Mouse (Mus musculus) MEL (cell line): ENCODE measurements at regions not wholly inside any gene's neighbourhood (a gene's known extent, or its start where the extent isn't known, plus 50 kb on each side); places are given as distances from the start of the nearest gene placed in this dataset.

Source experiments
- DNase-seq: peaks from one replicate; pipeline ENCODE4 v3.0.0; 2011; ENCODE audit warnings: low read depth, low spot score
- H3K27ac ChIP-seq: 2 replicates; pipeline ENCODE4 v1.5.1; 2012; ENCODE audit warnings: low read depth, mild to moderate bottlenecking, control low read depth, low read length, moderate library complexity; ENCODE audit not compliant: control insufficient read depth
- H3K27me3 ChIP-seq, 2 experiments: fragments of 150-350 bp in 1 of 2; sonication (generic) in 1 of 2; 2 replicates each; pipeline ENCODE4 v1.6.1; 2012; ENCODE audit warnings: low read length in 2 of 2, mild to moderate bottlenecking in 2 of 2, improper control_type of control experiment in 1 of 2, moderate library complexity in 1 of 2; ENCODE audit not compliant: insufficient read depth in 2 of 2, control insufficient read depth in 1 of 2
- H3K36me3 ChIP-seq, 2 experiments: 2 replicates each; pipeline ENCODE4 v1.6.1; 2012 to 2014; ENCODE audit warnings: low read length in 2 of 2, improper control_type of control experiment in 1 of 2, inconsistent platforms in 1 of 2, mild to moderate bottlenecking in 1 of 2; ENCODE audit not compliant: insufficient read depth in 2 of 2, control insufficient read depth in 1 of 2
- H3K4me1 ChIP-seq, 2 experiments: fragments of 150-350 bp in 1 of 2; sonication (generic) in 1 of 2; 2 replicates each; pipeline ENCODE4 v1.6.1; 2012; ENCODE audit warnings: low read length in 2 of 2, improper control_type of control experiment in 1 of 2, mild to moderate bottlenecking in 1 of 2; ENCODE audit not compliant: insufficient read depth in 2 of 2, control insufficient read depth in 1 of 2
- H3K4me3 ChIP-seq, 2 experiments: fragments of 150-350 bp in 1 of 2; sonication (generic) in 1 of 2; 2 replicates each; pipeline ENCODE4 v1.5.1; 2012; ENCODE audit warnings: low read depth in 2 of 2, low read length in 2 of 2, mild to moderate bottlenecking in 2 of 2, moderate library complexity in 2 of 2, control low read depth in 1 of 2, improper control_type of control experiment in 1 of 2; ENCODE audit not compliant: control insufficient read depth in 1 of 2, insufficient read depth in 1 of 2
- H3K79me2 ChIP-seq: 2 replicates; pipeline ENCODE4 v1.6.1; 2012; ENCODE audit warnings: mild to moderate bottlenecking, low read length, moderate library complexity; ENCODE audit not compliant: control insufficient read depth, poor library complexity, insufficient read depth
- H3K9ac ChIP-seq: 2 replicates; pipeline ENCODE4 v1.6.1; 2012; ENCODE audit warnings: low read depth, mild to moderate bottlenecking, control low read depth, low read length, moderate library complexity; ENCODE audit not compliant: control insufficient read depth, poor library complexity, severe bottlenecking
- H3K9me3 ChIP-seq: fragments of 150-350 bp; sonication (generic); replicated peaks from 2 replicates; pipeline ENCODE4 v1.6.1; 2012; ENCODE audit warnings: mild to moderate bottlenecking, low read length, improper control_type of control experiment, moderate library complexity; ENCODE audit not compliant: insufficient read depth
- BHLHE40 ChIP-seq: IDR thresholded peaks from 2 replicates; pipeline ENCODE4 v1.6.1; 2012; ENCODE audit warnings: low read depth, mild to moderate bottlenecking, inconsistent platforms, low read length, improper control_type of control experiment, borderline replicate concordance
- ELF1 ChIP-seq: IDR thresholded peaks from 2 replicates; pipeline ENCODE4 v1.6.1; 2014; ENCODE audit warnings: low read depth, mild to moderate bottlenecking, inconsistent platforms, low read length, improper control_type of control experiment, moderate library complexity
- ETS1 ChIP-seq: IDR thresholded peaks from 2 replicates; pipeline ENCODE4 v1.6.1; 2012; ENCODE audit warnings: low read depth, mild to moderate bottlenecking, inconsistent platforms, low read length, improper control_type of control experiment, moderate library complexity
- GABPA ChIP-seq: IDR thresholded peaks from 2 replicates; pipeline ENCODE4 v1.6.1; 2012; ENCODE audit warnings: low read depth, mild to moderate bottlenecking, inconsistent platforms, low read length, improper control_type of control experiment, moderate library complexity
- GATA1 ChIP-seq: IDR thresholded peaks from 2 replicates; pipeline ENCODE4 v1.6.1; 2011; ENCODE audit warnings: low read depth, low read length, improper control_type of control experiment
- KAT2A ChIP-seq: conservative IDR thresholded peaks from 2 replicates; pipeline ENCODE4 v1.6.1; 2012; ENCODE audit warnings: low read depth, low read length, improper control_type of control experiment, inconsistent platforms
- MAFK ChIP-seq: IDR thresholded peaks from 2 replicates; pipeline ENCODE4 v1.6.1; 2011; ENCODE audit warnings: low read depth, mild to moderate bottlenecking, low read length, improper control_type of control experiment, borderline replicate concordance
- MAX ChIP-seq: IDR thresholded peaks from 2 replicates; pipeline ENCODE4 v1.6.1; 2011; ENCODE audit warnings: low read length, improper control_type of control experiment
- MAZ ChIP-seq: IDR thresholded peaks from 2 replicates; pipeline ENCODE4 v1.6.1; 2012; ENCODE audit warnings: low read depth, mild to moderate bottlenecking, inconsistent platforms, low read length, improper control_type of control experiment
- MXI1 ChIP-seq: IDR thresholded peaks from 2 replicates; pipeline ENCODE4 v1.6.1; 2011; ENCODE audit warnings: mild to moderate bottlenecking, low read depth, low read length, improper control_type of control experiment
- MYB ChIP-seq: IDR thresholded peaks from 2 replicates; pipeline ENCODE4 v1.6.1; 2011; ENCODE audit warnings: mild to moderate bottlenecking, low read depth, low read length, improper control_type of control experiment
- MYC ChIP-seq: IDR thresholded peaks from 2 replicates; pipeline ENCODE4 v1.6.1; 2011; ENCODE audit warnings: low read depth, mild to moderate bottlenecking, low read length, improper control_type of control experiment, moderate library complexity
- NELFE ChIP-seq: IDR thresholded peaks from 2 replicates; pipeline ENCODE4 v1.6.1; 2011; ENCODE audit warnings: low read depth, low read length, improper control_type of control experiment
- POLR2AphosphoS5 ChIP-seq: IDR thresholded peaks from 2 replicates; pipeline ENCODE4 v1.6.1; 2012; ENCODE audit warnings: low read depth, borderline replicate concordance, mild to moderate bottlenecking, inconsistent platforms, low read length, moderate library complexity, mixed read lengths
- RAD21 ChIP-seq: IDR thresholded peaks from 2 replicates; pipeline ENCODE4 v1.6.1; 2011; ENCODE audit warnings: mild to moderate bottlenecking, low read depth, low read length, improper control_type of control experiment
- RCOR1 ChIP-seq: IDR thresholded peaks from 2 replicates; pipeline ENCODE4 v1.6.1; 2012; ENCODE audit warnings: low read depth, mild to moderate bottlenecking, inconsistent platforms, low read length, improper control_type of control experiment
- SIN3A ChIP-seq: IDR thresholded peaks from 2 replicates; pipeline ENCODE4 v1.6.1; 2012; ENCODE audit warnings: low read length, improper control_type of control experiment, inconsistent platforms
- TBP ChIP-seq: IDR thresholded peaks from 2 replicates; pipeline ENCODE4 v1.8.0; 2011; ENCODE audit warnings: low read depth, low read length, improper control_type of control experiment
- UBTF ChIP-seq: IDR thresholded peaks from 2 replicates; pipeline ENCODE4 v1.6.1; 2012; ENCODE audit warnings: low read depth, mild to moderate bottlenecking, inconsistent platforms, low read length, improper control_type of control experiment, moderate library complexity, borderline replicate concordance; ENCODE audit not compliant: insufficient read depth
- ZC3H11A ChIP-seq: IDR thresholded peaks from 2 replicates; pipeline ENCODE4 v1.6.1; 2012; ENCODE audit warnings: low read depth, mild to moderate bottlenecking, inconsistent platforms, low read length, improper control_type of control experiment
- ZNF384 ChIP-seq: IDR thresholded peaks from 2 replicates; pipeline ENCODE4 v1.6.1; 2012; ENCODE audit warnings: low read depth, mild to moderate bottlenecking, inconsistent platforms, low read length, improper control_type of control experiment

GRCm38 (mm10) chr16:75465420-75465975, 120.4 kb downstream of the Lipi start:
- Histone ChIP-seq H3K36me3 (no peaks in the 10 kb centered on the region), H3K27ac (no peak overlapping the region)

GRCm38 (mm10) chr16:75462136-75462535, 123.7 kb downstream of the Lipi start:
- H3K4me3 ChIP-seq, result no peak overlapping the region
- no peaks in the 10 kb centered on the region for H3K79me2 ChIP-seq
- no peaks in the 10 kb centered on the region for H3K36me3 ChIP-seq
- H3K27me3 ChIP-seq, result no peaks in the 10 kb centered on the region; a peak in 1 of 4 replicates
- no peak overlapping the region for H3K9ac ChIP-seq
- TF ChIP-seq MXI1 (no peak), SIN3A (no peak), ZC3H11A (no peak), ETS1 (no peak), GABPA (no peak)
- no peak for DNase-seq
- no peak overlapping the region for H3K27ac ChIP-seq
- H3K9me3 ChIP-seq, result no peaks in the 10 kb centered on the region
- no peaks in the 10 kb centered on the region for H3K4me1 ChIP-seq

More at GRCm38 (mm10) chr16:75465420-75465975, 120.4 kb downstream of the Lipi start:
- H3K4me1 ChIP-seq, result no peaks in the 10 kb centered on the region
- H3K4me3 ChIP-seq, result no peak overlapping the region
- DNase-seq, result no peak
- TF ChIP-seq POLR2AphosphoS5 (no peak), RCOR1 (no peak), GATA1 (no peak), ZNF384 (no peak), MYB (no peak), MAFK (no peak), MAX (no peak), MYC (no peak), ETS1 (no peak), NELFE (no peak), KAT2A (no peak)
- no peak overlapping the region for H3K9ac ChIP-seq
- H3K9me3 ChIP-seq, result no peaks in the 10 kb centered on the region
- H3K27me3 ChIP-seq, result no peaks in the 10 kb centered on the region
- no peaks in the 10 kb centered on the region for H3K79me2 ChIP-seq

GRCm38 (mm10) chr16:75446901-75447514, 138.9 kb downstream of the Lipi start:
- TF ChIP-seq MYB (no peak), UBTF (no peak), TBP (no peak), ZNF384 (no peak), RAD21 (no peak), RCOR1 (no peak), ELF1 (no peak), MAX (no peak), MAZ (no peak), SIN3A (no peak), BHLHE40 (no peak)
- no peaks in the 10 kb centered on the region for H3K36me3 ChIP-seq
- no peak overlapping the region for H3K4me3 ChIP-seq
- DNase-seq, result peak; percentile 3
- H3K79me2 ChIP-seq, result no peaks in the 10 kb centered on the region
- no peaks in the 10 kb centered on the region for H3K27me3 ChIP-seq
- no peaks in the 10 kb centered on the region for H3K4me1 ChIP-seq
- H3K27ac ChIP-seq, result no peak overlapping the region
- H3K9me3 ChIP-seq, result no peaks in the 10 kb centered on the region
- H3K9ac ChIP-seq, result no peak overlapping the region
